Mouse (Mus musculus): Measurements from ENCODE around the gene Gsg1. TPM values are rescaled to one million over a fixed set of nuclear protein-coding genes. Genes with fewer than 3 reads are reported as not detected.

The Gsg1 gene
- polyA plus RNA-seq, 1 experiment: not detected

DNA sequence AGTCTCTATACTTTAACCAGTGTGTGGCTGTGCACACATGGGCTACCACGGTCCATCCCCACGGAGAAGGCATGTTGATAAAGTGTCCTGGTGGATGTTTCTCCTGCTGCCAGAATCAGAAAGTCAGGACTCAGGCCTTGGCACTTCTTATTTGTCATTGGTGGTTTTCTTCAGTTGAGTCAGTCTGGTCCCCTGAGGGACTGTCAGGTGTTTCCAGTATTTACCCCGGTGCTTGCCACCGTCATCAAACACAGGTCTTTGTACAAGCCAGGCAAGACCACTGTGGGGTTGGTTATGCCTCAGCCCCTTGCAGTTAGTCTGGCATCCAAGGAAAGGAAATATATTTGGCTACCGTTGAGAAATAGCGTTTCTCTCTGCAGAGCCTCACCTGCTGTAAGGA lies 23.6 kb downstream of the Gsg1 start:
- H3K27me3 ChIP-seq (ENCODE audit: control insufficient read depth): no peaks in the 10 kb centered on the region
- TF ChIP-seq TAL1 (IDR thresholded peaks at IDR 0.05; ENCODE audit: low read length) (no peak), GATA1 (IDR thresholded peaks at IDR 0.05; ENCODE audit: low read length) (no peak)
- H3K9me3 ChIP-seq (ENCODE audit: control insufficient read depth, low read length): no peaks in the 10 kb centered on the region

DNA sequence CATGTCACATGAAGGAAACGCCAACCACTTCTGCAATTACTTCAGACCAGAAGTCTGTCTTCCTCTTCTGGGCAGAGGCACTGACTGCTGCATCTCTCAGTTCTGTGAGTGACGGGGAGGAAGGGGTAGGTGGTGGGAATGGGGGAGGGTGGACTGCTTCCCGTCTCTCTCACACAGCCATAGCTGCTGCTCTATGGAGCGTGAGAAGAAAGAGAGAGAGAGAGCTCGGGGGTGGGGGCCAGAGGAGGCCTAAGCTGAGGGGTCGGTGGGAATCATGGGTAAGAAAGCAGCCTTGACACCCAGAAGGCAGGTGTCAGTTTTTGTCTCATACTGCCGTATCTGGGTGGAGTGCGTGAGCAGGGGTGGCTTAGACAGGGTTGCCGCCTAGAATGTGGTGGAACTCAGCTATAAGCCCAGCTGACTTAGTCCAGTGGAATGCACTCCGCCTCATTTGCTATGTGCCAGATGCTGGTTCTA lies 25.6 kb downstream of the Gsg1 start:
- Histone ChIP-seq H3K36me3 (ENCODE audit: control insufficient read depth) (peaks cover 96% of the 10 kb centered on the region), H3K4me3 (replicated peaks) (no peak overlapping the region), H3K27me3 (ENCODE audit: control insufficient read depth) (no peaks in the 10 kb centered on the region), H3K4me1 (ENCODE audit: control insufficient read depth) (peaks cover 7% of the 10 kb centered on the region), H3K9me3 (ENCODE audit: control insufficient read depth, low read length) (no peaks in the 10 kb centered on the region)
- TF ChIP-seq GATA1 (IDR thresholded peaks at IDR 0.05; ENCODE audit: low read length) (no peak), TAL1 (IDR thresholded peaks at IDR 0.05; ENCODE audit: low read length) (no peak)

More for the DNA sequence above, 23.6 kb downstream of the Gsg1 start:
- H3K4me3 ChIP-seq (replicated peaks): no peak overlapping the region
- peaks cover 7% of the 10 kb centered on the region for H3K4me1 ChIP-seq (ENCODE audit: control insufficient read depth)
- H3K36me3 ChIP-seq (ENCODE audit: control insufficient read depth): peaks cover 97% of the 10 kb centered on the region

DNA sequence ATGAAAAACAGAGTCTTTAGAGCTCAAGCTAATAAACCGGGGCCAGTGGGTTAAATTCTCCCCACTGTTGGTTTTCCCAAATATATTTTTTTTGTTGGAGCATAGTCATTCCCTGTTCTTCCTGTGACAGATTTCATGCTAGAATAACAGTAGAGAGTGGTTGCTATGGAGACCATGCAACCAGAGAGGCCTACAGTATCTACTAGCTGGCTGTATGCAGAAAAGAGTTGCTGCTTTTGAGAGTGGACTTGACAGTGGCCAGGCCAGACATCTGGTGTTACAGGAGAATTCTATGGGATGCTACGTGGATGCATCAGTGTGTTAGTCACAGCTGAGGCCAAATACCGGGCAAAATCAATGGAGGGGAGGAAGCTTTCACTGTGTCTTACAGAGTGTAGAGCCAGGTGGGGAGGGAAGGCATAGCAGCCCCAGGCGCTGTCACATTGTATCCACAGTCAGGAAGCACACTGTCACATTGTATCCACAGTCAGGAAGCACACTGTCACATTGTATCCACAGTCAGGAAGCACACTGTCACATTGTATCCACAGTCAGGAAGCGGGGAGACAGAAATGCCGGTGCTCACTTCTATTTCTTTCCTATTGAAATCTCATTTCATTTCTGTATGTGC lies 30.2 kb downstream of the Gsg1 start:
- Histone ChIP-seq H3K4me1 (ENCODE audit: control insufficient read depth) (peaks cover 7% of the 10 kb centered on the region), H3K9me3 (ENCODE audit: control insufficient read depth, low read length) (no peaks in the 10 kb centered on the region), H3K4me3 (replicated peaks) (no peak overlapping the region), H3K27me3 (ENCODE audit: control insufficient read depth) (no peaks in the 10 kb centered on the region), H3K36me3 (ENCODE audit: control insufficient read depth) (peaks cover 99% of the 10 kb centered on the region)
- TF ChIP-seq TAL1 (IDR thresholded peaks at IDR 0.05; ENCODE audit: low read length): no peak
- no peak for TF ChIP-seq GATA1 (IDR thresholded peaks at IDR 0.05; ENCODE audit: low read length)

DNA sequence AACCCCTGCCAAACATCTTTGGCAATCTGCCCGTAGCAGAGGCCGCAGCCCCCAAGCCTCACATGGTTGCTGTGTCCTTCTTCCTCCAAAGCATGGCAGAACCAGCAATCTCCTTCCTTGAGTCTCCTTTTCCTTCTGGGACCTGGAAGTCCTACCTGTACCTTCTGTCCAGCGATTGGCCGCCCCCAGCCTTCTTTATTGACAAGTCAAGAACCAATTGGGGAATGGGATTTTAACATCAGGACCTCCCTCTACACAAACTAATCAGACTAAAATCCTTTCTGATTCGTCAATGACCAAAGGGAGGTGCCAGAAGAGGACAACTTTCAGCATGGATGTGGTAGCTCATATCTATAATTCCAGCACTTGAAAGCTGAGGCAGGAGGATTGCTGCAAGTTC lies 34.2 kb downstream of the Gsg1 start:
- Histone ChIP-seq H3K9me3 (ENCODE audit: control insufficient read depth, low read length) (no peaks in the 10 kb centered on the region), H3K36me3 (ENCODE audit: control insufficient read depth) (peaks cover 99% of the 10 kb centered on the region)

DNA sequence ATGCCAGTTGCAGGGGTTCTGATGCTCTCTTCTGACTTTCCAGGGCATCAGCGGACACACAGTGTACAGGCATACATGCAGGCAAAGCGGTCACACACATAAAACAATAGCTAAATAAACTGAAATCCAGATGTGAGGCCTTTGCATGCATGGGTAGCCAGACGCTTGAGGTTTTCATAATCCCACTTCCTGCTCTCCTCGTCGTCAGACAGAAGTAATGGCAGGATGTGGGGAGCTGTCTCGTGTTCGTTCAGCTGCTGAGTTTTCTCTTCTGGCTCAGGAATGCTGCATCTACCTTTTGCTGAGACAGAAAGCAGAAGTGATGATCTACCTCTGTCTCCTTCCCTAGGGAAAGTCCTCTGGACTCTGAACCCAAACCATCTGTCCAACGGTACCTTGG lies 35.8 kb downstream of the Gsg1 start:
- Histone ChIP-seq H3K36me3 (ENCODE audit: control insufficient read depth) (peaks cover 91% of the 10 kb centered on the region), H3K9me3 (ENCODE audit: control insufficient read depth, low read length) (no peaks in the 10 kb centered on the region), H3K4me3 (replicated peaks) (no peak overlapping the region), H3K4me1 (ENCODE audit: control insufficient read depth) (peaks cover 9% of the 10 kb centered on the region), H3K27me3 (ENCODE audit: control insufficient read depth) (no peaks in the 10 kb centered on the region)
- TF ChIP-seq GATA1 (IDR thresholded peaks at IDR 0.05; ENCODE audit: low read length): no peak
- no peak for TF ChIP-seq TAL1 (IDR thresholded peaks at IDR 0.05; ENCODE audit: low read length)

More for the DNA sequence above, 34.2 kb downstream of the Gsg1 start:
- no peak for TF ChIP-seq TAL1 (IDR thresholded peaks at IDR 0.05; ENCODE audit: low read length)
- TF ChIP-seq GATA1 (IDR thresholded peaks at IDR 0.05; ENCODE audit: low read length): no peak
- H3K4me1 ChIP-seq (ENCODE audit: control insufficient read depth): peaks cover 9% of the 10 kb centered on the region
- no peak overlapping the region for H3K4me3 ChIP-seq (replicated peaks)
- no peaks in the 10 kb centered on the region for H3K27me3 ChIP-seq (ENCODE audit: control insufficient read depth)

DNA sequence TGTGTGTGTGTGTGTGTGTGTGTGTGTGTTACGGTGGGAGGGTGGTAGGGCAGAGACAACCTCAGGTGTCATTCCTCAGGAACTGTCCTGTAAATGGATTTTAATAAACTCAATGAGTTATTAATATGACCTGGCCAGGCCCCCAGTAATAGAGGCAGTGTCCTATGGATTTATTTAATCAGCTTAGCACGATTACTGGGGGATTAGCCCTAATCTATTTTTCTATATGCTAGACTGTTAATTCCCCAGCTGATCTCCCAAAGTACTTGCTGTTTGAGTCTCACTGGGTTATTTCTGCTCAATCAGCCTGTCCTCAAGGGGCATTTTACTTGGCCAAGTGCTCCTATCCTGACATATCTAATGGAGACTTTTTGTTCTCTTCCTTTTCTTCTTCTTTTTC lies 41.5 kb downstream of the Gsg1 start:
- H3K27me3 ChIP-seq (ENCODE audit: control insufficient read depth): no peaks in the 10 kb centered on the region
- no peaks in the 10 kb centered on the region for H3K9me3 ChIP-seq (ENCODE audit: control insufficient read depth, low read length)
- H3K4me1 ChIP-seq (ENCODE audit: control insufficient read depth): peaks cover 42% of the 10 kb centered on the region
- peaks cover 82% of the 10 kb centered on the region for H3K36me3 ChIP-seq (ENCODE audit: control insufficient read depth)
- H3K4me3 ChIP-seq (replicated peaks): no peak overlapping the region
- TF ChIP-seq TAL1 (IDR thresholded peaks at IDR 0.05; ENCODE audit: low read length) (no peak), GATA1 (IDR thresholded peaks at IDR 0.05; ENCODE audit: low read length) (no peak)

DNA sequence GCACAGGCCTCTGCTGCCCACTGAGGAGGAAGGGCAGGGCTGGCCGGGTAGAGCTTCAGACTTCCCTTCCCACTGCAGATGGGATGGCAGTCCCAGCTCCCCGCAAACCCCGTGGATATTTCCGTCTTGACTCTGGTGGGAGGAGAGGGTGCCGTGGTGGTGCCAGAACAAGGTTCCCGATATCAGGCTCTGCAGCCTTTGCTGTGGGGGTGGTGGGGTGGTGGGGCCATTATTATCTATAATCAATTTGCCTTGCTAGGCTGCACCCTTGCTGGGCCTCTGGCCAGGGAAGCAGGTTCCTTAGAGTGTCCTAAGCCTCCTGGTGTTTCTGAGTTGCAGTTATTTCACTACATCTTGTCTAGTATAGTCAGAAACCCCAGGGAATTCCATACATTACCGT lies 43.0 kb downstream of the Gsg1 start:
- no peaks in the 10 kb centered on the region for H3K27me3 ChIP-seq (ENCODE audit: control insufficient read depth)
- TF ChIP-seq TAL1 (IDR thresholded peaks at IDR 0.05; ENCODE audit: low read length) (no peak), GATA1 (IDR thresholded peaks at IDR 0.05; ENCODE audit: low read length) (no peak)
- H3K4me1 ChIP-seq (ENCODE audit: control insufficient read depth): peaks cover 41% of the 10 kb centered on the region
- peak overlapping the region; percentile 33 for H3K4me3 ChIP-seq (replicated peaks)
- H3K36me3 ChIP-seq (ENCODE audit: control insufficient read depth): peaks cover 82% of the 10 kb centered on the region
- no peaks in the 10 kb centered on the region for H3K9me3 ChIP-seq (ENCODE audit: control insufficient read depth, low read length)

DNA sequence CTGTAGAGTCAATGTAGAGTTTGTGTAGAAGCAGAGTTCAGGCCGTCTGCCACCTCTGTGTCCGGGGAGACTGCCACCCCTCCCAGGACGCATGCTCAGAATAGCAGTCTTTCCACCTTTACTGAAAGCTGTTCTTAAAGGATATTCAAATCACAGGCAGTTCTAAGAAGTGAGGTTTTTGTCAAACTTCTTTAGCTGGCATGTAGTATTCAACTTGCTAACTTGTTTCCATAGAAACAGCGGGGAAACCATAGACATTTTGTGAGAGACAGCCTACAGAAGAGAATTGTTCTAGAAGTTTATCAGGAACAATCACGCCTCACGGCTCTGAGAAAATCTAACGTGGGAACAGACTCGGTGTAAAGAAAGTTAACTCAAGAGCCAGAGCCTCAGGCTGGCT lies 47.2 kb downstream of the Gsg1 start:
- peaks cover 81% of the 10 kb centered on the region for H3K36me3 ChIP-seq (ENCODE audit: control insufficient read depth)
- H3K9me3 ChIP-seq (ENCODE audit: control insufficient read depth, low read length): no peaks in the 10 kb centered on the region
- H3K4me1 ChIP-seq (ENCODE audit: control insufficient read depth): peaks cover 73% of the 10 kb centered on the region
- TF ChIP-seq GATA1 (IDR thresholded peaks at IDR 0.05; ENCODE audit: low read length): no peak
- no peak for TF ChIP-seq TAL1 (IDR thresholded peaks at IDR 0.05; ENCODE audit: low read length)
- no peaks in the 10 kb centered on the region for H3K27me3 ChIP-seq (ENCODE audit: control insufficient read depth)
- H3K4me3 ChIP-seq (replicated peaks): no peak overlapping the region

DNA sequence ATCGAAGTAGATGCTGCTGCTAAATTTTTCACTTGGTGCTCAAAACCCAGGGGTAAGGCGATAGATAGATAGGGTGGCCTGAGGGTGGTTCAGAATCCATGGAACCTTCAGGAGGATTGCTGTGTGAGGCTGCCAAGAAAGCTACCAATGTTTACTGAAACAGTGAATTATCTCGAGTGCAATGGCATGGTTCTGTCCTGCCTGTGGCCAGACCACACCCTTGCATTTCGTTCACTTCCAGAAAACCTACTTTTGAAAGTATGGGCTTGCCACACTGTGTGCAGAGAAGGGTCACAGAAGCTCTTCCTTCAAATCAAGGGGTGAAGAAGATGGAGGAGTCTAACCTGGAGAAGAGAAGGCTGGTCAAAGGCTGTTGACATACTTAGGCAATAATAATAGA lies 48.3 kb downstream of the Gsg1 start:
- TF ChIP-seq TAL1 (IDR thresholded peaks at IDR 0.05; ENCODE audit: low read length) (no peak), GATA1 (IDR thresholded peaks at IDR 0.05; ENCODE audit: low read length) (no peak)
- H3K4me3 ChIP-seq (replicated peaks): no peak overlapping the region
- H3K4me1 ChIP-seq (ENCODE audit: control insufficient read depth): peaks cover 71% of the 10 kb centered on the region
- no peaks in the 10 kb centered on the region for H3K27me3 ChIP-seq (ENCODE audit: control insufficient read depth)
- peaks cover 81% of the 10 kb centered on the region for H3K36me3 ChIP-seq (ENCODE audit: control insufficient read depth)
- no peaks in the 10 kb centered on the region for H3K9me3 ChIP-seq (ENCODE audit: control insufficient read depth, low read length)

DNA sequence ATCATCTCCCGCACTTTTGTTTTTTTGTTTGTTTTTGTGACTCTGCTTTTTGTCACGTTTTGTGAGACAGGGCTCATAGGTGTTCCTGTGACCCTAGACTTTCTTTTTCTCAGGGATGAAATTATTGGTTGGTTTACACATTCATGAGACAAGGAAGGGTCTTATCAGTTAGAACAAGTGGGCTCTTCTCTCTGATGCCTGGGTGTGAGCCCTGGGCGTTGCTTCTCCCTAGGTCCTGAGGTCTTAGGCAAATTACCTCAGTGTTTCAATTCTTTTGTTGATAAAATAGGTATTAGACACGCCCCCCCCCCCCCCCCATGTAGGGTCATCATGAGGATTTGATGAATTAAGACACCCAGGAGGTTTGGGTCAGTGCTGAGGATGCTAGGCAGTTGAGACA lies 49.3 kb downstream of the Gsg1 start:
- H3K4me1 ChIP-seq (ENCODE audit: control insufficient read depth): peaks cover 72% of the 10 kb centered on the region
- TF ChIP-seq TAL1 (IDR thresholded peaks at IDR 0.05; ENCODE audit: low read length) (no peak), GATA1 (IDR thresholded peaks at IDR 0.05; ENCODE audit: low read length) (no peak)
- peaks cover 81% of the 10 kb centered on the region for H3K36me3 ChIP-seq (ENCODE audit: control insufficient read depth)
- H3K27me3 ChIP-seq (ENCODE audit: control insufficient read depth): no peaks in the 10 kb centered on the region
- no peak overlapping the region for H3K4me3 ChIP-seq (replicated peaks)
- no peaks in the 10 kb centered on the region for H3K9me3 ChIP-seq (ENCODE audit: control insufficient read depth, low read length)
